ENCODE assay signal across 23 mouse cellular contexts in the genomic region with DNA sequence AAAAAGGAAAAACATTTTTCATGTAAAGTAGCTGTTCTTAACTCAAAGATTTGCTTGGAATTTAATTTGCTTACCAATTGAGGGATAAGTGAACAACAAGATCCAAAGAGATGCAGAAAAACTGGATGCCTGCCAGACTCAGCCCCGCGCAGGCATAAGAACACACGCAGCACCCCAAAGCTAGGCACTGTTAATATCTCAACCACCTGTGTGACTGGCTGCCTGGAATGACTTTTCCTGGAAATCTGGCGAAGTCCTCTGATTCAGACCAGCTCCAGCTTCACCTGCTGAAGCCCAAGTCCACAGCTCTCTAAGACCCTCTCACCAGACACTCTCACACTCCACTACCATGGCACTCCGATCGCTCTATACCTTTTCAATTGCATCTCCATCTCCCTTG. TPM values are rescaled to one million over a fixed set of nuclear protein-coding genes. Genes with fewer than 3 reads are reported as not detected.
A peak's percentile ranks its signal among the peaks of the same experiment; 100 is the strongest.
DNase-seq lines count a peak whose midpoint lies in the region; ATAC-seq lines count a peak whose summit lies in the region.
"Had no signal": no experiment of that assay in that cellular context is flagged by ENCODE, and none has a peak within 500 bp of the region (broad histone marks: within the 10 kb centered on the region; RNA-seq: fewer than 3 reads in every experiment).

No protein-coding gene starts in this region.

- 0 out of 2 replicates have a peak, but pooled peaks have one; percentile 33 for ATAC-seq in forebrain, embryonic 15.5 days (replicated peaks)
- no peak for ATAC-seq in forebrain, embryonic 13.5 days
- no peak for ATAC-seq in kidney, embryonic 16.5 days (ENCODE audit: low FRiP score, low TSS enrichment)
- no peak for ATAC-seq in intestine, embryonic 15.5 days
- ATAC-seq: CD4-positive, CD25-positive, alpha-beta regulatory T cell, adult 4 months; liver, embryonic 12.5 days had no signal

- H3K27ac ChIP-seq in forebrain, embryonic 15.5 days (replicated peaks) = no peak overlapping the region
- no peak overlapping the region for H3K27ac ChIP-seq in forebrain, embryonic 13.5 days
- no peak overlapping the region for H3K27ac ChIP-seq in kidney, embryonic 16.5 days (ENCODE audit: low read length)
- no peak overlapping the region for H3K27ac ChIP-seq in intestine, embryonic 15.5 days
- H3K27ac ChIP-seq: gastrocnemius, adult 2 months; heart, embryonic 10.5 days; limb, embryonic 13.5 days; liver, embryonic 12.5 days; neural tube, embryonic 15.5 days had no signal

- H3K36me3 ChIP-seq in forebrain, embryonic 15.5 days = no peaks in the 10 kb centered on the region
- H3K36me3 ChIP-seq in forebrain, embryonic 13.5 days (ENCODE audit: poor library complexity, severe bottlenecking) = no peaks in the 10 kb centered on the region
- no peaks in the 10 kb centered on the region for H3K36me3 ChIP-seq in kidney, embryonic 16.5 days (ENCODE audit: insufficient read depth, low read length)
- no peaks in the 10 kb centered on the region for H3K36me3 ChIP-seq in intestine, embryonic 15.5 days
- H3K36me3 ChIP-seq: heart, embryonic 10.5 days; limb, embryonic 13.5 days; liver, embryonic 12.5 days; neural tube, embryonic 15.5 days had no signal

- H3K9ac ChIP-seq in forebrain, embryonic 15.5 days (replicated peaks) = no peak overlapping the region
- no peak overlapping the region for H3K9ac ChIP-seq in forebrain, embryonic 13.5 days
- no peak overlapping the region for H3K9ac ChIP-seq in kidney, embryonic 16.5 days (replicated peaks; ENCODE audit: low read length)
- H3K9ac ChIP-seq in intestine, embryonic 15.5 days = no peak overlapping the region
- H3K9ac ChIP-seq: limb, embryonic 13.5 days; liver, embryonic 12.5 days; neural tube, embryonic 15.5 days had no signal

- H3K4me2 ChIP-seq in forebrain, embryonic 15.5 days (replicated peaks) = no peak overlapping the region
- H3K4me2 ChIP-seq in forebrain, embryonic 13.5 days = no peak overlapping the region
- no peak overlapping the region for H3K4me2 ChIP-seq in kidney, embryonic 16.5 days (replicated peaks; ENCODE audit: low read depth, low read length)
- no peak overlapping the region for H3K4me2 ChIP-seq in intestine, embryonic 15.5 days (replicated peaks)
- H3K4me2 ChIP-seq: limb, embryonic 13.5 days; liver, embryonic 12.5 days; midbrain, embryonic 11.5 days; neural tube, embryonic 15.5 days had no signal

- DNase-seq in kidney, adult 11 months = peak; percentile 35
- DNase-seq in right cerebral cortex, postnatal 10 days (ENCODE audit: low spot score in 2 of 2) = peak; percentile 72 to 73
- DNase-seq in right cerebral cortex, adult 18-20 months = no peak
- DNase-seq: adrenal gland, postnatal 25 days; cerebellum, adult 11 months; gastrocnemius, adult 2 months; heart, postnatal 14 days; layer of hippocampus, postnatal 36 days; lung, adult 18-20 months; lung, postnatal 14 days; thymus, postnatal 14 days had no signal

- H3K9me3 ChIP-seq in forebrain, embryonic 15.5 days = no peaks in the 10 kb centered on the region
- H3K9me3 ChIP-seq in forebrain, embryonic 13.5 days (replicated peaks) = no peaks in the 10 kb centered on the region
- no peaks in the 10 kb centered on the region for H3K9me3 ChIP-seq in kidney, embryonic 16.5 days (ENCODE audit: low read length)
- no peaks in the 10 kb centered on the region for H3K9me3 ChIP-seq in intestine, embryonic 15.5 days
- H3K9me3 ChIP-seq: heart, embryonic 10.5 days; limb, embryonic 13.5 days; liver, embryonic 12.5 days; neural tube, embryonic 15.5 days had no signal

- H3K27me3 ChIP-seq in forebrain, embryonic 15.5 days = no peaks in the 10 kb centered on the region
- H3K27me3 ChIP-seq in forebrain, embryonic 13.5 days = no peaks in the 10 kb centered on the region
- H3K27me3 ChIP-seq in kidney, embryonic 16.5 days (ENCODE audit: insufficient read depth, low read length) = no peaks in the 10 kb centered on the region
- H3K27me3 ChIP-seq in intestine, embryonic 15.5 days (replicated peaks) = no peaks in the 10 kb centered on the region
- H3K27me3 ChIP-seq: limb, embryonic 13.5 days; liver, embryonic 12.5 days; neural tube, embryonic 15.5 days had no signal

- no peak overlapping the region for H3K4me3 ChIP-seq in forebrain, embryonic 15.5 days
- no peak overlapping the region for H3K4me3 ChIP-seq in forebrain, embryonic 13.5 days
- no peak overlapping the region for H3K4me3 ChIP-seq in kidney, embryonic 16.5 days (ENCODE audit: low read length)
- no peak overlapping the region for H3K4me3 ChIP-seq in intestine, embryonic 15.5 days (replicated peaks)
- H3K4me3 ChIP-seq: gastrocnemius, adult 2 months; heart, embryonic 10.5 days; limb, embryonic 13.5 days; liver, embryonic 12.5 days; neural tube, embryonic 15.5 days had no signal

- peaks cover 25% of the 10 kb centered on the region for H3K4me1 ChIP-seq in forebrain, embryonic 15.5 days
- peaks cover 26% of the 10 kb centered on the region for H3K4me1 ChIP-seq in forebrain, embryonic 13.5 days
- H3K4me1 ChIP-seq in kidney, embryonic 16.5 days (ENCODE audit: insufficient read depth, low read length) = peaks cover 36% of the 10 kb centered on the region
- 0 out of 2 replicates have a peak, but pooled peaks cover 5% of the 10 kb centered on the region for H3K4me1 ChIP-seq in intestine, embryonic 15.5 days (replicated peaks)

- WGBS in forebrain, embryonic 15.5 days = 48% methylated on average over 6 of the region's 6 CpGs
- 71% methylated on average over 6 of the region's 6 CpGs for WGBS in forebrain, embryonic 13.5 days
- WGBS in kidney, embryonic 16.5 days = 81% methylated on average over 6 of the region's 6 CpGs
- 87% methylated on average over 6 of the region's 6 CpGs for WGBS in intestine, embryonic 15.5 days

RNA-seq across cellular contexts. Expression of a gene that starts 42.6 kb away (rescaled TPM):
- 7.4 and 7.9 TPM in 2 replicates for polyA plus RNA-seq in forebrain, embryonic 15.5 days (2015; fragmentation: Nextera tagmentation; extraction: Ambion mirVana)
- 4.5 and 4.6 TPM in 2 replicates for polyA plus RNA-seq in forebrain, embryonic 13.5 days (2015; fragmentation: Nextera tagmentation; extraction: Ambion mirVana)
- polyA plus RNA-seq in kidney, embryonic 16.5 days (2015; fragmentation: Nextera tagmentation; extraction: Ambion mirVana) = 5.2 and 5.8 TPM in 2 replicates
- 4.9 and 5.2 TPM in 2 replicates for polyA plus RNA-seq in intestine, embryonic 15.5 days (2015; fragmentation: Nextera tagmentation; extraction: Ambion mirVana)

RNA-seq across cellular contexts. Expression of a gene that starts 42.7 kb away (rescaled TPM):
- 14.4 and 16.1 TPM in 2 replicates for polyA plus RNA-seq in forebrain, embryonic 15.5 days (2015; fragmentation: Nextera tagmentation; extraction: Ambion mirVana)
- polyA plus RNA-seq in forebrain, embryonic 13.5 days (2015; fragmentation: Nextera tagmentation; extraction: Ambion mirVana) = 9.0 and 9.3 TPM in 2 replicates
- 7.6 and 8.5 TPM in 2 replicates for polyA plus RNA-seq in kidney, embryonic 16.5 days (2015; fragmentation: Nextera tagmentation; extraction: Ambion mirVana)
- 5.2 and 5.5 TPM in 2 replicates for polyA plus RNA-seq in intestine, embryonic 15.5 days (2015; fragmentation: Nextera tagmentation; extraction: Ambion mirVana)
- polyA plus RNA-seq: CD4-positive, CD25-positive, alpha-beta regulatory T cell, adult 4 months had no signal

RNA-seq across cellular contexts. Expression of a gene that starts 54.4 kb away (rescaled TPM):
- 0.19 TPM in 1 of 2 replicates, not detected in the other for polyA plus RNA-seq in forebrain, embryonic 15.5 days (2015; fragmentation: Nextera tagmentation; extraction: Ambion mirVana)
- polyA plus RNA-seq in forebrain, embryonic 13.5 days (2015; fragmentation: Nextera tagmentation; extraction: Ambion mirVana) = not detected in 2 replicates
- polyA plus RNA-seq in kidney, embryonic 16.5 days (2015; fragmentation: Nextera tagmentation; extraction: Ambion mirVana) = not detected in 2 replicates
- not detected in 2 replicates for polyA plus RNA-seq in intestine, embryonic 15.5 days (2015; fragmentation: Nextera tagmentation; extraction: Ambion mirVana)
- polyA plus RNA-seq: CD4-positive, CD25-positive, alpha-beta regulatory T cell, adult 4 months; embryonic facial prominence, embryonic 11.5 days; heart, embryonic 10.5 days; hindbrain, embryonic 11.5 days; limb, embryonic 13.5 days; liver, embryonic 12.5 days; midbrain, embryonic 11.5 days; neural tube, embryonic 15.5 days had no signal
